Mouse (Mus musculus): ENCODE results near the gene Pla2g2c. TPM values are rescaled to one million over a fixed set of nuclear protein-coding genes. Genes with fewer than 3 reads are reported as not detected.
A peak's percentile ranks its signal among the peaks of the same experiment; 100 is the strongest.

Gene Pla2g2c
- polyA plus RNA-seq (2014; fragmentation: Nextera tagmentation; extraction: Ambion mirVana), result 0.22 and 0.27 TPM in 2 replicates

- 34% methylated on average over 18 of the region's 18 CpGs for WGBS
- Histone ChIP-seq H3K4me1 (replicated peaks; ENCODE audit: control insufficient read depth, insufficient read depth, low read length) (peaks cover 6% of the 10 kb centered on the region; the same call in 1 of the 2 replicates), H3K36me3 (ENCODE audit: control insufficient read depth, insufficient read depth, low read length) (no peaks in the 10 kb centered on the region), H3K4me2 (peak within 1 kb of the TSS; percentile 35), H3K9ac (ENCODE audit: low read depth, low read length) (no peak within 1 kb of the TSS), H3K27me3 (replicated peaks; ENCODE audit: control insufficient read depth, insufficient read depth, low read length) (peaks cover 13% of the 10 kb centered on the region), H3K27ac (ENCODE audit: low read depth, low read length) (no peak within 1 kb of the TSS), H3K9me3 (ENCODE audit: control insufficient read depth, low read length) (no peaks in the 10 kb centered on the region), H3K4me3 (ENCODE audit: low read depth, low read length) (no peak within 1 kb of the TSS)
- ATAC-seq (replicated peaks; ENCODE audit: low FRiP score), result no peak; the same call in 1 of the 2 replicates
- no peak for DNase-seq (ENCODE audit: low spot score)
Measured at GRCm38 (mm10) chr4:138724354-138725126, at the start of gene Pla2g2c. TSS of gene Pla2g2c (plus strand) at chr4:138724792.

- DNase-seq (ENCODE audit: low spot score) (no peak), ATAC-seq (replicated peaks; ENCODE audit: low FRiP score) (no peak)
- Histone ChIP-seq H3K4me2 (no peak overlapping the region), H3K27ac (ENCODE audit: low read depth, low read length) (no peak overlapping the region), H3K9me3 (ENCODE audit: control insufficient read depth, low read length) (no peaks in the 10 kb centered on the region), H3K27me3 (replicated peaks; ENCODE audit: control insufficient read depth, insufficient read depth, low read length) (no peaks in the 10 kb centered on the region), H3K36me3 (ENCODE audit: control insufficient read depth, insufficient read depth, low read length) (no peaks in the 10 kb centered on the region), H3K9ac (ENCODE audit: low read depth, low read length) (no peak overlapping the region), H3K4me3 (ENCODE audit: low read depth, low read length) (no peak overlapping the region), H3K4me1 (replicated peaks; ENCODE audit: control insufficient read depth, insufficient read depth, low read length) (no peaks in the 10 kb centered on the region)
- 12% methylated on average over 16 of the region's 16 CpGs for WGBS
Measured at GRCm38 (mm10) chr4:138676480-138676879, 48.1 kb upstream of the Pla2g2c start.

- no peaks in the 10 kb centered on the region for H3K36me3 ChIP-seq (ENCODE audit: control insufficient read depth, insufficient read depth, low read length)
- WGBS, result 19% methylated on average over 16 of the region's 16 CpGs
- peak overlapping the region; percentile 40 for H3K4me2 ChIP-seq
- no peaks in the 10 kb centered on the region for H3K27me3 ChIP-seq (replicated peaks; ENCODE audit: control insufficient read depth, insufficient read depth, low read length)
- no peaks in the 10 kb centered on the region for H3K9me3 ChIP-seq (ENCODE audit: control insufficient read depth, low read length)
- H3K4me1 ChIP-seq (replicated peaks; ENCODE audit: control insufficient read depth, insufficient read depth, low read length), result no peaks in the 10 kb centered on the region
- H3K27ac ChIP-seq (ENCODE audit: low read depth, low read length), result no peak overlapping the region
- no peak overlapping the region for H3K4me3 ChIP-seq (ENCODE audit: low read depth, low read length)
- no peak overlapping the region for H3K9ac ChIP-seq (ENCODE audit: low read depth, low read length)
- ATAC-seq (replicated peaks; ENCODE audit: low FRiP score), result no peak
- DNase-seq (ENCODE audit: low spot score), result no peak
Measured at GRCm38 (mm10) chr4:138677579-138677978, 47.0 kb upstream of the Pla2g2c start.

- Histone ChIP-seq H3K27me3 (replicated peaks; ENCODE audit: control insufficient read depth, insufficient read depth, low read length) (no peaks in the 10 kb centered on the region), H3K27ac (ENCODE audit: low read depth, low read length) (no peak overlapping the region), H3K4me1 (replicated peaks; ENCODE audit: control insufficient read depth, insufficient read depth, low read length) (no peaks in the 10 kb centered on the region), H3K9ac (ENCODE audit: low read depth, low read length) (no peak overlapping the region), H3K36me3 (ENCODE audit: control insufficient read depth, insufficient read depth, low read length) (no peaks in the 10 kb centered on the region), H3K4me3 (ENCODE audit: low read depth, low read length) (no peak overlapping the region), H3K9me3 (ENCODE audit: control insufficient read depth, low read length) (no peaks in the 10 kb centered on the region), H3K4me2 (no peak overlapping the region)
- DNase-seq (ENCODE audit: low spot score) (no peak), ATAC-seq (replicated peaks; ENCODE audit: low FRiP score) (no peak)
- 70% methylated on average over 4 of the region's 4 CpGs for WGBS
Measured at GRCm38 (mm10) chr4:138680124-138680523, 44.5 kb upstream of the Pla2g2c start.

GRCm38 (mm10) chr4:138682760-138683159, 41.8 kb upstream of the Pla2g2c start:
- no peaks in the 10 kb centered on the region for H3K27me3 ChIP-seq (replicated peaks; ENCODE audit: control insufficient read depth, insufficient read depth, low read length)
- ATAC-seq (replicated peaks; ENCODE audit: low FRiP score), result no peak

GRCm38 (mm10) chr4:138685813-138686212, 38.8 kb upstream of the Pla2g2c start:
- Histone ChIP-seq H3K9me3 (ENCODE audit: control insufficient read depth, low read length) (no peaks in the 10 kb centered on the region), H3K4me1 (replicated peaks; ENCODE audit: control insufficient read depth, insufficient read depth, low read length) (no peaks in the 10 kb centered on the region), H3K27ac (ENCODE audit: low read depth, low read length) (no peak overlapping the region), H3K27me3 (replicated peaks; ENCODE audit: control insufficient read depth, insufficient read depth, low read length) (peaks cover 27% of the 10 kb centered on the region), H3K4me2 (no peak overlapping the region), H3K9ac (ENCODE audit: low read depth, low read length) (no peak overlapping the region), H3K4me3 (ENCODE audit: low read depth, low read length) (no peak overlapping the region), H3K36me3 (ENCODE audit: control insufficient read depth, insufficient read depth, low read length) (no peaks in the 10 kb centered on the region)
- no peak for ATAC-seq (replicated peaks; ENCODE audit: low FRiP score)
- 67% methylated on average over 6 of the region's 6 CpGs for WGBS
- DNase-seq (ENCODE audit: low spot score), result no peak

More at GRCm38 (mm10) chr4:138682760-138683159, 41.8 kb upstream of the Pla2g2c start:
- Histone ChIP-seq H3K9me3 (ENCODE audit: control insufficient read depth, low read length) (no peaks in the 10 kb centered on the region), H3K4me1 (replicated peaks; ENCODE audit: control insufficient read depth, insufficient read depth, low read length) (no peaks in the 10 kb centered on the region), H3K27ac (ENCODE audit: low read depth, low read length) (no peak overlapping the region), H3K4me2 (no peak overlapping the region), H3K36me3 (ENCODE audit: control insufficient read depth, insufficient read depth, low read length) (no peaks in the 10 kb centered on the region), H3K9ac (ENCODE audit: low read depth, low read length) (no peak overlapping the region), H3K4me3 (ENCODE audit: low read depth, low read length) (no peak overlapping the region)
- WGBS, result 61% methylated on average over 2 of the region's 2 CpGs
- no peak for DNase-seq (ENCODE audit: low spot score)

- Histone ChIP-seq H3K27ac (ENCODE audit: low read depth, low read length) (no peak overlapping the region), H3K4me1 (replicated peaks; ENCODE audit: control insufficient read depth, insufficient read depth, low read length) (no peaks in the 10 kb centered on the region), H3K9ac (ENCODE audit: low read depth, low read length) (no peak overlapping the region), H3K9me3 (ENCODE audit: control insufficient read depth, low read length) (no peaks in the 10 kb centered on the region), H3K27me3 (replicated peaks; ENCODE audit: control insufficient read depth, insufficient read depth, low read length) (peaks cover 50% of the 10 kb centered on the region), H3K4me3 (ENCODE audit: low read depth, low read length) (no peak overlapping the region), H3K36me3 (ENCODE audit: control insufficient read depth, insufficient read depth, low read length) (no peaks in the 10 kb centered on the region), H3K4me2 (no peak overlapping the region)
- no peak for DNase-seq (ENCODE audit: low spot score)
- no peak for ATAC-seq (replicated peaks; ENCODE audit: low FRiP score)
- WGBS, result 24% methylated on average over 3 of the region's 3 CpGs
Measured at GRCm38 (mm10) chr4:138689094-138689512, 35.5 kb upstream of the Pla2g2c start.

- no peak for ATAC-seq (replicated peaks; ENCODE audit: low FRiP score)
- Histone ChIP-seq H3K27ac (ENCODE audit: low read depth, low read length) (no peak overlapping the region), H3K4me3 (ENCODE audit: low read depth, low read length) (no peak overlapping the region), H3K4me1 (replicated peaks; ENCODE audit: control insufficient read depth, insufficient read depth, low read length) (no peaks in the 10 kb centered on the region), H3K9me3 (ENCODE audit: control insufficient read depth, low read length) (no peaks in the 10 kb centered on the region), H3K36me3 (ENCODE audit: control insufficient read depth, insufficient read depth, low read length) (no peaks in the 10 kb centered on the region), H3K27me3 (replicated peaks; ENCODE audit: control insufficient read depth, insufficient read depth, low read length) (peaks cover 51% of the 10 kb centered on the region), H3K9ac (ENCODE audit: low read depth, low read length) (no peak overlapping the region), H3K4me2 (no peak overlapping the region)
- DNase-seq (ENCODE audit: low spot score), result no peak
- 5% methylated on average over 4 of the region's 4 CpGs for WGBS
Measured at GRCm38 (mm10) chr4:138690561-138690960, 34.0 kb upstream of the Pla2g2c start.
